ENCODE assay signal across 9 mouse cellular contexts in genomic region chr15:100168191-100168606, GRCm38 (mm10). TPM values are rescaled to one million over a fixed set of nuclear protein-coding genes. Genes with fewer than 3 reads are reported as not detected.
A peak's percentile ranks its signal among the peaks of the same experiment; 100 is the strongest.
DNase-seq lines count a peak whose midpoint lies in the region; ATAC-seq lines count a peak whose summit lies in the region.
"Had no signal": no experiment of that assay in that cellular context is flagged by ENCODE, and none has a peak within 500 bp of the region (broad histone marks: within the 10 kb centered on the region; RNA-seq: fewer than 3 reads in every experiment).

No protein-coding gene starts in this region.

- 77% methylated on average over 8 of the region's 8 CpGs for WGBS in embryonic facial prominence, embryonic 12.5 days
- WGBS in embryonic facial prominence, embryonic 10.5 days = 85% methylated on average over 8 of the region's 8 CpGs
- 74% methylated on average over 8 of the region's 8 CpGs for WGBS in lung, embryonic 15.5 days
- WGBS in heart, embryonic 15.5 days = 67% methylated on average over 8 of the region's 8 CpGs

- ATAC-seq in embryonic facial prominence, embryonic 12.5 days (ENCODE audit: insufficient number of reproducible peaks, insufficient read depth, low FRiP score, low TSS enrichment) = no peak
- peak; percentile 19; the same call in 1 of the 2 replicates for ATAC-seq in lung, embryonic 15.5 days (ENCODE audit: borderline replicate concordance, extremely low read depth, low FRiP score, low TSS enrichment)
- ATAC-seq in heart, embryonic 15.5 days (replicated peaks; ENCODE audit: insufficient number of reproducible peaks, insufficient read depth, low FRiP score, low read depth) = 0 out of 2 replicates have a peak, but pooled peaks have one; percentile 35
- ATAC-seq in monocyte, adult 5-6 weeks (replicated peaks; ENCODE audit: insufficient number of reproducible peaks, low FRiP score, low TSS enrichment, poor library complexity, severe bottlenecking) = no peak
- ATAC-seq: forebrain, embryonic 14.5 days had no signal

- H3K36me3 ChIP-seq in embryonic facial prominence, embryonic 12.5 days = peaks cover 61% of the 10 kb centered on the region
- peaks cover 88% of the 10 kb centered on the region for H3K36me3 ChIP-seq in embryonic facial prominence, embryonic 10.5 days (replicated peaks)
- H3K36me3 ChIP-seq in lung, embryonic 15.5 days = peaks cover 59% of the 10 kb centered on the region
- peaks cover 53% of the 10 kb centered on the region for H3K36me3 ChIP-seq in heart, embryonic 15.5 days

- no peaks in the 10 kb centered on the region for H3K9me3 ChIP-seq in embryonic facial prominence, embryonic 12.5 days
- no peaks in the 10 kb centered on the region for H3K9me3 ChIP-seq in embryonic facial prominence, embryonic 10.5 days
- H3K9me3 ChIP-seq in lung, embryonic 15.5 days = no peaks in the 10 kb centered on the region
- H3K9me3 ChIP-seq in heart, embryonic 15.5 days (replicated peaks) = no peaks in the 10 kb centered on the region

- no peak overlapping the region for H3K9ac ChIP-seq in embryonic facial prominence, embryonic 12.5 days
- no peak overlapping the region for H3K9ac ChIP-seq in lung, embryonic 15.5 days
- H3K9ac ChIP-seq in heart, embryonic 15.5 days = no peak overlapping the region

- H3K27me3 ChIP-seq in embryonic facial prominence, embryonic 12.5 days = no peaks in the 10 kb centered on the region
- H3K27me3 ChIP-seq in embryonic facial prominence, embryonic 10.5 days (replicated peaks; ENCODE audit: low read depth, poor library complexity, severe bottlenecking) = no peaks in the 10 kb centered on the region
- H3K27me3 ChIP-seq in lung, embryonic 15.5 days = no peaks in the 10 kb centered on the region
- no peaks in the 10 kb centered on the region for H3K27me3 ChIP-seq in heart, embryonic 15.5 days

- no peaks in the 10 kb centered on the region for H3K4me1 ChIP-seq in embryonic facial prominence, embryonic 12.5 days
- no peaks in the 10 kb centered on the region for H3K4me1 ChIP-seq in embryonic facial prominence, embryonic 10.5 days
- 0 out of 2 replicates have a peak, but pooled peaks cover 7% of the 10 kb centered on the region for H3K4me1 ChIP-seq in lung, embryonic 15.5 days
- peaks cover 12% of the 10 kb centered on the region for H3K4me1 ChIP-seq in heart, embryonic 15.5 days (replicated peaks)

- no peak overlapping the region for H3K4me3 ChIP-seq in embryonic facial prominence, embryonic 12.5 days
- no peak overlapping the region for H3K4me3 ChIP-seq in embryonic facial prominence, embryonic 10.5 days
- H3K4me3 ChIP-seq in lung, embryonic 15.5 days = no peak overlapping the region
- no peak overlapping the region for H3K4me3 ChIP-seq in heart, embryonic 15.5 days

- H3K27ac ChIP-seq in embryonic facial prominence, embryonic 12.5 days = peak overlapping the region; percentile 4; the same call in 1 of the 2 replicates
- H3K27ac ChIP-seq in embryonic facial prominence, embryonic 10.5 days (replicated peaks) = no peak overlapping the region
- H3K27ac ChIP-seq in lung, embryonic 15.5 days = peak overlapping the region; percentile 48
- peak overlapping the region; percentile 72 for H3K27ac ChIP-seq in heart, embryonic 15.5 days

- no peak for DNase-seq in embryonic facial prominence, embryonic 10.5 days (ENCODE audit: low spot score)
- DNase-seq in lung, postnatal 25 days (ENCODE audit: low spot score) = no peak
- DNase-seq in lung, postnatal 4 days = peak; percentile 30 to 53
- no peak for DNase-seq in thymus, postnatal 25 days

- H3K4me2 ChIP-seq in embryonic facial prominence, embryonic 12.5 days (replicated peaks) = no peak overlapping the region
- no peak overlapping the region for H3K4me2 ChIP-seq in lung, embryonic 15.5 days
- H3K4me2 ChIP-seq in heart, embryonic 15.5 days = no peak overlapping the region

RNA-seq across cellular contexts. Expression of gene Atf1, which starts 59.4 kb away (rescaled TPM):
- polyA plus RNA-seq in embryonic facial prominence, embryonic 12.5 days (2016; fragmentation: Nextera tagmentation; extraction: Ambion mirVana) = 45.0 and 46.8 TPM in 2 replicates
- polyA plus RNA-seq in embryonic facial prominence, embryonic 10.5 days (2016; fragmentation: Nextera tagmentation; extraction: Ambion mirVana) = 36.8 and 42.2 TPM in 2 replicates
- 50.4 and 54.4 TPM in 2 replicates for polyA plus RNA-seq in lung, embryonic 15.5 days (2015; fragmentation: Nextera tagmentation; extraction: Ambion mirVana)
- polyA plus RNA-seq in heart, embryonic 15.5 days (2015; fragmentation: Nextera tagmentation; extraction: Ambion mirVana) = 37.9 and 39.2 TPM in 2 replicates
- 49.1 to 81.7 TPM (median 57.2 TPM) in 3 replicates for total RNA-seq in monocyte, adult 5-6 weeks (2017)

Comparison
In these comparisons a context has a peak if more than half of its experiments do, and no peak if none do; other contexts are left out.
1. DNase-seq: peak in lung, postnatal 4 days (2 of 2); none in embryonic facial prominence, embryonic 10.5 days (single experiment), lung, postnatal 25 days (single experiment) and thymus, postnatal 25 days (single experiment).
2. ATAC-seq: peak in lung, embryonic 15.5 days (single experiment) and heart, embryonic 15.5 days (single experiment); none in embryonic facial prominence, embryonic 12.5 days (single experiment) and monocyte, adult 5-6 weeks (single experiment).